Mouse (Mus musculus) heart, postnatal 25 days (tissue): ENCODE measurements at regions not wholly inside any gene's neighbourhood (a gene's known extent, or its start where the extent isn't known, plus 50 kb on each side); places are given as distances from the start of the nearest gene placed in this dataset.

Experiments
- DNase-seq: peaks from one replicate; pipeline ENCODE4 v3.0.0; 2022; ENCODE audit warnings: low spot score
- intact Hi-C: fragments of 180-260 bp; cut with DNase I; formaldehyde crosslinking; loops from one replicate; pipeline ENCODE4 v1.15.1; 2025

- DNase-seq = no peak
- intact Hi-C loops = no loop called here
These were observed 303.1 kb upstream of the C030005K15Rik start for GRCm38 (mm10) chr10:98029621-98030020.

GRCm38 (mm10) chr10:98032661-98033060, 306.1 kb upstream of the C030005K15Rik start:
- no peak for DNase-seq
- intact Hi-C loops = no loop called here

GRCm38 (mm10) chr10:98041766-98042165, 315.2 kb upstream of the C030005K15Rik start:
- intact Hi-C loops = no loop called here
- DNase-seq = no peak

GRCm38 (mm10) chr10:98043873-98044272, 317.3 kb upstream of the C030005K15Rik start:
- intact Hi-C loops = no loop called here
- DNase-seq = no peak

GRCm38 (mm10) chr10:98044579-98044978, 318.0 kb upstream of the C030005K15Rik start:
- intact Hi-C loops = no loop called here
- no peak for DNase-seq

GRCm38 (mm10) chr10:98073432-98073831, 346.9 kb upstream of the C030005K15Rik start:
- intact Hi-C loops = no loop called here

GRCm38 (mm10) chr10:98084881-98085280, 358.3 kb upstream of the C030005K15Rik start:
- intact Hi-C loops = no loop called here

More at GRCm38 (mm10) chr10:98073432-98073831, 346.9 kb upstream of the C030005K15Rik start:
- DNase-seq = no peak

GRCm38 (mm10) chr10:98116296-98116695, 389.7 kb upstream of the C030005K15Rik start:
- intact Hi-C loops = no loop called here
- no peak for DNase-seq

More at GRCm38 (mm10) chr10:98084881-98085280, 358.3 kb upstream of the C030005K15Rik start:
- DNase-seq = no peak

GRCm38 (mm10) chr10:98125713-98126112, 399.2 kb upstream of the C030005K15Rik start:
- no peak for DNase-seq
- intact Hi-C loops = no loop called here

GRCm38 (mm10) chr10:98135026-98135425, 408.5 kb upstream of the C030005K15Rik start:
- intact Hi-C loops = no loop called here
- DNase-seq = no peak

GRCm38 (mm10) chr10:98145773-98146172, 419.2 kb upstream of the C030005K15Rik start:
- no peak for DNase-seq
- intact Hi-C loops = no loop called here

- intact Hi-C loops = no loop called here
- DNase-seq = no peak
These were observed 420.7 kb upstream of the C030005K15Rik start for GRCm38 (mm10) chr10:98146998-98147863.

GRCm38 (mm10) chr10:98155982-98156381, 429.4 kb upstream of the C030005K15Rik start:
- no peak for DNase-seq
- intact Hi-C loops = no loop called here

- no peak for DNase-seq
- intact Hi-C loops = no loop called here
These were observed 459.1 kb upstream of the C030005K15Rik start for GRCm38 (mm10) chr10:98185666-98186065.

- intact Hi-C loops = no loop called here
These were observed 470.3 kb upstream of the C030005K15Rik start for GRCm38 (mm10) chr10:98196852-98197251.

GRCm38 (mm10) chr10:98210246-98210645, 483.7 kb upstream of the C030005K15Rik start:
- no peak for DNase-seq
- intact Hi-C loops = no loop called here

More at GRCm38 (mm10) chr10:98196852-98197251, 470.3 kb upstream of the C030005K15Rik start:
- DNase-seq = no peak

- intact Hi-C loops = no loop called here
- DNase-seq = no peak
These were observed 486.5 kb upstream of the C030005K15Rik start for GRCm38 (mm10) chr10:98212876-98213587.

- no peak for DNase-seq
- intact Hi-C loops = no loop called here
These were observed 504.5 kb upstream of the C030005K15Rik start for GRCm38 (mm10) chr10:98231017-98231416.

GRCm38 (mm10) chr10:98231705-98232235, 505.2 kb upstream of the C030005K15Rik start:
- intact Hi-C loops = no loop called here
- no peak for DNase-seq

- DNase-seq = no peak
- intact Hi-C loops = no loop called here
These were observed 521.8 kb upstream of the C030005K15Rik start for GRCm38 (mm10) chr10:98248311-98248710.
